ENCODE assay signal across 8 mouse cellular contexts in genomic region chr8:126827681-126828383, GRCm38 (mm10).
DNase-seq lines count a peak whose midpoint lies in the region; ATAC-seq and TF ChIP-seq lines count a peak whose summit lies in the region.

No protein-coding gene starts in this region.

- H3K9ac ChIP-seq in forebrain, embryonic 13.5 days: no peak overlapping the region
- H3K9ac ChIP-seq in stomach, postnatal 0 days (ENCODE audit: low read length): peak overlapping the region; percentile 28; the same call in 1 of the 2 replicates

- no peak for TF ChIP-seq EP300 in stomach, postnatal 0 days (optimal IDR thresholded peaks at IDR 0.05)

- no peak overlapping the region for H3K4me2 ChIP-seq in forebrain, embryonic 13.5 days
- H3K4me2 ChIP-seq in stomach, postnatal 0 days (replicated peaks; ENCODE audit: low read depth): no peak overlapping the region

- H3K27ac ChIP-seq in gastrocnemius, adult 2 months: peak overlapping the region; percentile 87
- peak overlapping the region; percentile 97 for H3K27ac ChIP-seq in forebrain, embryonic 13.5 days
- H3K27ac ChIP-seq in stomach, postnatal 0 days (replicated peaks): peak overlapping the region; percentile 95

- TF ChIP-seq CTCF in gastrocnemius, adult 2 months (IDR thresholded peaks at IDR 0.05): no peak
- TF ChIP-seq CTCF in stomach, postnatal 0 days (IDR thresholded peaks at IDR 0.05; ENCODE audit: low read depth): no peak

- peaks cover 43% of the 10 kb centered on the region for H3K4me1 ChIP-seq in forebrain, embryonic 13.5 days
- peaks cover 20% of the 10 kb centered on the region for H3K4me1 ChIP-seq in stomach, postnatal 0 days (replicated peaks; ENCODE audit: control insufficient read depth, insufficient read depth)

- no peaks in the 10 kb centered on the region for H3K27me3 ChIP-seq in forebrain, embryonic 13.5 days
- H3K27me3 ChIP-seq in stomach, postnatal 0 days (ENCODE audit: control insufficient read depth, insufficient read depth, low read length): no peaks in the 10 kb centered on the region

- DNase-seq in gastrocnemius, adult 2 months: no peak
- no peak for DNase-seq in gastrocnemius, postnatal 36 days
- DNase-seq in kidney, adult 8-10 months: peak; percentile 80 to 82
- DNase-seq in lung, postnatal 14 days: peak; percentile 65
- DNase-seq in stomach, postnatal 0 days (ENCODE audit: low spot score): peak; percentile 50
- DNase-seq in cerebellum, adult 18-20 months: no peak

- 79% methylated on average over 6 of the region's 6 CpGs for WGBS in forebrain, embryonic 13.5 days
- 13% methylated on average over 6 of the region's 6 CpGs for WGBS in stomach, postnatal 0 days

- H3K36me3 ChIP-seq in forebrain, embryonic 13.5 days (ENCODE audit: poor library complexity, severe bottlenecking): no peaks in the 10 kb centered on the region
- H3K36me3 ChIP-seq in stomach, postnatal 0 days (ENCODE audit: control insufficient read depth, insufficient read depth, low read length): no peaks in the 10 kb centered on the region

- H3K4me3 ChIP-seq in gastrocnemius, adult 2 months: no peak overlapping the region
- H3K4me3 ChIP-seq in forebrain, embryonic 13.5 days: no peak overlapping the region
- H3K4me3 ChIP-seq in stomach, postnatal 0 days (ENCODE audit: low read depth, low read length): no peak overlapping the region

- ATAC-seq in forebrain, embryonic 13.5 days: no peak
- no peak for ATAC-seq in stomach, postnatal 0 days (ENCODE audit: low FRiP score, low TSS enrichment)
- ATAC-seq in cerebellum, adult (ENCODE audit: insufficient number of reproducible peaks, low FRiP score, low TSS enrichment): no peak

- no peaks in the 10 kb centered on the region for H3K9me3 ChIP-seq in forebrain, embryonic 13.5 days (replicated peaks)
- no peaks in the 10 kb centered on the region for H3K9me3 ChIP-seq in stomach, postnatal 0 days (ENCODE audit: control insufficient read depth, low read length)

- intact Hi-C loops in gastrocnemius, adult 2 months (cut with DNase I): no loop called here
- intact Hi-C loops in gastrocnemius, postnatal 36 days (cut with DNase I): no loop called here

Comparison
In these comparisons a context has a peak if more than half of its experiments do, and no peak if none do; other contexts are left out.
1. DNase-seq: peak in kidney, adult 8-10 months (2 of 2), lung, postnatal 14 days (single experiment) and stomach, postnatal 0 days (single experiment); none in gastrocnemius, adult 2 months (single experiment), gastrocnemius, postnatal 36 days (0 of 2) and cerebellum, adult 18-20 months (0 of 2).
2. Peak in every context shown above with its lines, with median percentiles within 50 percentile points of each other: H3K27ac ChIP-seq.